Mouse (Mus musculus) liver, postnatal 0 days (tissue): ENCODE data around the gene Zfp612. TPM values are rescaled to one million over a fixed set of nuclear protein-coding genes. Genes with fewer than 3 reads are reported as not detected.
A peak's percentile ranks its signal among the peaks of the same experiment; 100 is the strongest.

Source experiments
- ATAC-seq: fragments of 200-750 bp; cut with Nextera tagmentation; 2 replicates; pipeline ENCODE4 v1.8.0; 2017; ENCODE audit warnings: mild to moderate bottlenecking, moderate library complexity
- DNase-seq: peaks from one replicate; pipeline ENCODE4 v3.0.0-alpha.2; 2016
- H3K27ac ChIP-seq: fragments of 300-500 bp; sonication (generic); 2 replicates; pipeline ENCODE4 v1.5.1; 2014; ENCODE audit warnings: antibody characterized with exemption, moderate library complexity, mild to moderate bottlenecking, low read depth
- H3K27me3 ChIP-seq: fragments of 300-500 bp; sonication (generic); 2 replicates; pipeline ENCODE4 v1.6.1; 2014; ENCODE audit warnings: low read length, control low read depth, mixed read lengths; ENCODE audit not compliant: insufficient read depth
- H3K36me3 ChIP-seq: fragments of 300-500 bp; sonication (generic); replicated peaks from 2 replicates; pipeline ENCODE4 v1.6.1; 2014; ENCODE audit warnings: mild to moderate bottlenecking, control low read depth, low read length, moderate library complexity, mixed read lengths; ENCODE audit not compliant: insufficient read depth
- H3K4me1 ChIP-seq: fragments of 300-500 bp; sonication (generic); 2 replicates; pipeline ENCODE4 v1.6.1; 2014; ENCODE audit warnings: antibody characterized with exemption, mild to moderate bottlenecking, control low read depth; ENCODE audit not compliant: insufficient read depth
- H3K4me2 ChIP-seq: fragments of 300-500 bp; sonication (generic); 2 replicates; pipeline ENCODE4 v1.6.1; 2014; ENCODE audit warnings: low read depth, mild to moderate bottlenecking, low read length, moderate library complexity, mixed read lengths
- H3K4me3 ChIP-seq: fragments of 300-500 bp; sonication (generic); 2 replicates; pipeline ENCODE4 v1.5.1; 2014; ENCODE audit warnings: low read depth, low read length
- H3K9ac ChIP-seq: fragments of 300-500 bp; sonication (generic); replicated peaks from 2 replicates; pipeline ENCODE4 v1.6.1; 2014; ENCODE audit warnings: mild to moderate bottlenecking, moderate library complexity
- H3K9me3 ChIP-seq: fragments of 300-500 bp; sonication (generic); 2 replicates; pipeline ENCODE4 v1.6.1; 2016; ENCODE audit warnings: mild to moderate bottlenecking, control low read depth, low read length, mixed read lengths
- CTCF ChIP-seq: sonication (generic); IDR thresholded peaks from 2 replicates; pipeline ENCODE4 v1.5.1; 2016; ENCODE audit warnings: antibody characterized with exemption, low read depth
- EP300 ChIP-seq: IDR thresholded peaks from 2 replicates; pipeline ENCODE4 v1.6.1; 2016; ENCODE audit warnings: antibody characterized with exemption, low read depth, mild to moderate bottlenecking
- WGBS: fragments of 180-500 bp; shearing (Covaris S2); extraction: QIAGEN DNeasy Blood & Tissue Kit; methylation state at CpG from one replicate; pipeline ENCODE4 v1.1.7; 2014; ENCODE audit not compliant: insufficient replicate concordance; 5-methylcytosine and 5-hydroxymethylcytosine counted together
- polyA plus RNA-seq: library from polyadenylated mRNA; unstranded; fragments of >200 nt; fragmentation: Nextera tagmentation; extraction: Ambion mirVana; gene quantifications from 2 replicates; pipeline ENCODE4 v1.2.1, GENCODE M21; 2015

The Zfp612 gene
- polyA plus RNA-seq, 1 experiment from 2014 or later, result 2.7 TPM

DNA sequence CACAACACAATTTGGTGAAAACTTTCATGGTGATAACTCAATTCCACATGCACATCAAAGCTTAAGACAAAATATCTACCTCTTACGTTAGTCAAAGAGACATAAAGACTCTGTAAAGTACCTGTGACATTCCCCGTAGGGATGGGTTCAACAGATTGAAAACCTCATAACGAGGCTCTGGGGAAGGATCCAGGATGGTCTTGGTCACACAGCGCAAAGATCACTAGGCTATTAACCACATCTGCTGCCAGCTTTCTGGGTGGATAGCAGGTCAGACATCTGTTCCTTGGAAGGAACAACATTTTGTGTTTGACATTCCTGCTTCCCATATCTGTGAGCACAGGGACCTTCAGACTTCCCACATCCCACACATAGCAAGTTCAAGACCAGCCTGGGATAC is 9.8 kb upstream of the Zfp612 start:
- TF ChIP-seq EP300, result no peak
- TF ChIP-seq CTCF, result no peak
- DNase-seq (no peak), ATAC-seq (no peak)
- Histone ChIP-seq H3K4me3 (no peak overlapping the region), H3K36me3 (no peaks in the 10 kb centered on the region), H3K4me1 (no peaks in the 10 kb centered on the region), H3K27me3 (no peaks in the 10 kb centered on the region), H3K27ac (no peak overlapping the region), H3K9ac (no peak overlapping the region), H3K4me2 (no peak overlapping the region), H3K9me3 (no peaks in the 10 kb centered on the region)
- WGBS, result 73% methylated on average over 4 of the region's 4 CpGs

DNA sequence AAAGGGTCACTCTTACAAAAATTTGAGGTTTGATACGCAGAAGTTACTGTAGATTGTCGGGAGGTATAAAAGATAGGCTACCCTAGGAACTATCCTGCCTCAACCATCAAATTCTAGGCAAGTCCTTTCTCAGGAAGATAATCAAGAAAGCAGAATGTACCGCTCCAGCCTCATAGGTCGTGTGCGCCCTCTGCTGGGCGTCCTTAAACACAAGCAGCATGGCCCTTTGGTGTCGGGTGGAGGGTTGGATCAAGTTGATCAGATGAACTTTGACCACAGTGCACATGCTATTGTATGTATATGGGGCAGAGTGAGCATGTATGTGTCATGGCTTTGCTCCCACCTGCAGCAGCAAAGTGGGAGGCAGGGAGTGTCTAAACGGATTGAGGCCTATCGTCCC is 7.9 kb upstream of the Zfp612 start:
- DNase-seq, result peak; percentile 71
- Histone ChIP-seq H3K27me3 (no peaks in the 10 kb centered on the region), H3K9me3 (no peaks in the 10 kb centered on the region), H3K4me1 (no peaks in the 10 kb centered on the region), H3K4me2 (no peak overlapping the region), H3K27ac (no peak overlapping the region), H3K9ac (no peak overlapping the region), H3K4me3 (no peak overlapping the region), H3K36me3 (no peaks in the 10 kb centered on the region)
- 17% methylated on average over 9 of the region's 9 CpGs for WGBS
- peak; percentile 93 for TF ChIP-seq CTCF
- TF ChIP-seq EP300, result no peak
- ATAC-seq, result peak; percentile 68

DNA sequence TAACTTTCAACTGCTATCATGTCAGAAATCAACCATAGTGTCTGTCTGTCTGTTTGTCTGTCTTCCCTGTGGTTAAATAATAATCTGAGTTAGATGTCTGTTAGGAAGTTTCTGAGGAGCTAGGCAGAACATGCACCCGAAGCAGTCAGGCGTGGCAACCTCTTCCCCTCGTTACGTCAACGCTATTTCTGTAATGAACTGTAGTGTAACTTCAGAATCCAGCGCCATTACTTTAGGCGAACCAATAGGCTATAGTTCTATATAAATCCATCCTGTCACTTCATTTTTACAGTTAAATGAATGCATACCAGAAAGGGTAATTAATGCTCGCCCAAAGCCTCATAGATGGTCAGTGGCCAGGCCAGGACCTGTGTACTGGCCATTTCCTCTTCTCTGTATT is 5.0 kb upstream of the Zfp612 start:
- H3K4me3 ChIP-seq, result no peak overlapping the region
- H3K4me1 ChIP-seq, result peaks cover 2% of the 10 kb centered on the region; the same call in 1 of the 2 replicates
- no peaks in the 10 kb centered on the region for H3K36me3 ChIP-seq
- no peak overlapping the region for H3K27ac ChIP-seq
- no peak overlapping the region for H3K4me2 ChIP-seq
- ATAC-seq (no peak), DNase-seq (no peak)
- H3K27me3 ChIP-seq, result no peaks in the 10 kb centered on the region
- 69% methylated on average over 8 of the region's 8 CpGs for WGBS
- no peak for TF ChIP-seq CTCF
- no peaks in the 10 kb centered on the region for H3K9me3 ChIP-seq
- H3K9ac ChIP-seq, result no peak overlapping the region

DNA sequence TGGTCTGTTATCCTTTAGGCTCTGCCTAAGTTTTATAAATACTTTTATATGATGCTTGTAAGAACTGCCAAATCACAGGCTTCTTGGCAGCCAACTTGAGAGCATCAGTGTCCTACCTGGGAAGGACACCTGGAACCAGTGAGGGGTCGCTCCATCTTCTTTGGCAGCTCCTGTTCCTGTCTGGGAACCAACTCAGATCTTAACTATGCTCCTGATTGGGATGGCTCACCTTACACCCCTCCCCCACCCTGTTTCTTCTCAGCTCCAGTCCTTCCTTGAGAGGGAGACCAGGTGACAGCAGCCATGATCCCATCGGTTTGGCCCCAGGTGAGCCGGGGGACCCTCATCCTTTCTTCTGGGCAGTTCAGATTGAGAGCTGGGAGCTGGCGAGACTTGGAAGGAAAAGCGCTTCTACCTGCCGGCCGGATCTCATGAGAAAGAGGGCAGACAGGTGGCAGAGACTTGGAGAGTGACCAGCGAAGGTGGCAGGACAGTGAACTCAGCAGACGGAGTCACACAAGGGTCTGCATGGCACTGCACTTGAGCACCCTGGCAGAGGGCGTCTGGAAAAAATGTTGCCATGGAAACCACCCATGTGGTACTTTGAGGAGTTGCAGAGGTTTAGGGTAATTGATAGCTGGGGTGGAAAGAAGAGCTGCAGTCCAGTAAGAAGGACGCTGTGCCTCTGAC is 3.0 kb downstream of the Zfp612 start:
- Histone ChIP-seq H3K27me3 (no peaks in the 10 kb centered on the region), H3K9me3 (no peaks in the 10 kb centered on the region), H3K27ac (no peak overlapping the region), H3K4me2 (no peak overlapping the region), H3K36me3 (peaks cover 5% of the 10 kb centered on the region), H3K4me3 (no peak overlapping the region), H3K9ac (no peak overlapping the region), H3K4me1 (peaks cover 4% of the 10 kb centered on the region; the same call in 1 of the 2 replicates)
- DNase-seq (no peak), ATAC-seq (no peak)
- no peak for TF ChIP-seq EP300
- TF ChIP-seq CTCF, result no peak
- WGBS, result 76% methylated on average over 11 of the region's 11 CpGs

DNA sequence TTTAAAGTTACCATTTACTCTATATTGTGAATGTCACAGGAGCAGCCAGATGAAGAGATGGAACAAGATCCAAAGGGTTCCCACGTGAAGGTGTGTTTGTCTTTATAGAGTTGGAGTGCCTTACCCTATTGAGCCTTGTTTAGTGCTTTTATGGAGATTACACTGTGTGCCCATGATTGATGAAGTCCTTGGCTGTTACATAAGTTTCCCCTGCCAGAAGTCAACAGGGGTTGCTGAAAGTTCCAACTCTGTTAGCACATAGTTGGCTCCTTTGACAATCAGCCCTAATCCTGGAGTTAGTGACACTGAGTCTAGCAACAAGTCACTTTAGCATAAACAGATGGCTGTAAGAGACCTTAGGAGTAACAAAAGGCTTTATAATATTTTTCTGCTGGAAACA is 12.3 kb downstream of the Zfp612 start:
- Histone ChIP-seq H3K4me1 (no peaks in the 10 kb centered on the region), H3K4me2 (no peak overlapping the region), H3K4me3 (no peak overlapping the region), H3K27me3 (no peaks in the 10 kb centered on the region), H3K36me3 (peaks cover 11% of the 10 kb centered on the region; the same call in 1 of the 2 replicates), H3K27ac (no peak overlapping the region), H3K9ac (no peak overlapping the region), H3K9me3 (peaks cover 11% of the 10 kb centered on the region)
- TF ChIP-seq EP300, result no peak
- TF ChIP-seq CTCF, result no peak
- ATAC-seq (no peak), DNase-seq (no peak)
- WGBS, result 60% methylated on average over 1 of the region's 1 CpGs

DNA sequence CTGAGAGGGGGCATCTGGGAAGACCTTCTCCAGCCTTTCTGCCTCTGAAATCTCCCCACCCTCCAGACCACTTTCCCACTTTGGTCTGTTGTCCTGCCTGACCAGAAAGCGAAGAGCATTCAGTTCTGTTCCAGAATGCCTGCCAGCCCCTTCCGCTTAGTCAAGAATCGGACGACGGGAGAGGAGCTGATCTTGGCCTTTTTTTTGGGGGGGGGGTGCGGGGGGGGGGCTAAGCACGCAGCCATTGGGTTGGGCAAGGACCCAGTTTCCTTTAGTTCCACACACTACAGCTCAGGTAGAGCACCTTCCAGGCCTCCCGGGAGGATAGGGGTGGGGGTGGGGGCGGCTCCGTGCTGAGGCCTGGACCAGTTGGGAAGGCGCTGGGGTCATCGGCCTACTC is 21.4 kb downstream of the Zfp612 start, which contains the start of gene Gm21964:
Gene Gm21964 (plus strand): TSS at position 301 of the 400 bp plus-strand sequence.
- Histone ChIP-seq H3K9ac (no peak within 1 kb of the TSS), H3K27me3 (no peaks in the 10 kb centered on the region), H3K4me1 (no peaks in the 10 kb centered on the region), H3K9me3 (no peaks in the 10 kb centered on the region), H3K4me3 (no peak within 1 kb of the TSS), H3K36me3 (no peaks in the 10 kb centered on the region), H3K27ac (no peak within 1 kb of the TSS), H3K4me2 (no peak within 1 kb of the TSS)
- TF ChIP-seq EP300 (no peak), CTCF (no peak)
- DNase-seq, result no peak
- no peak for ATAC-seq
- WGBS, result 86% methylated on average over 11 of the region's 12 CpGs

DNA sequence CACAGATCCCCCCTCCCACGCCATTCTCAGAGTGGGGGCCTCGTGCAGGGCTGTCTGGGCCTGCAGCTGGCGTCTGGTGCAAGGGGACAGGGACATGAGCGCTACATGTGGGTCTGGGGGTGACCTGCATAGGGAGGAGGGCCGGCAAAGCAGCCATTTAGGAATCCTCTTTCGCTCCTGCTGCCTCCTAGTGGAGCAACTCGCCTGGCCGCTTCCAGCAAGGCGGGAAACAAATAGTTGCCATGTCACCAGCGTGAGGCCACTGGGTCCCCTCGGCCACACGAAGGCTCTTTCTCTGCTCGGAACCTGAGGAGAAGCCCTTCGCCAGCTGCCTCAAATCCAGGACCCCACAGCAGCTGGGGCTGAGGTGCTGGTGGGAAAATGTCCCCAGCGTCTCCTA is 22.1 kb downstream of the Zfp612 start:
- Histone ChIP-seq H3K4me3 (no peak overlapping the region), H3K27me3 (no peaks in the 10 kb centered on the region), H3K4me1 (no peaks in the 10 kb centered on the region), H3K36me3 (no peaks in the 10 kb centered on the region), H3K27ac (no peak overlapping the region), H3K9me3 (no peaks in the 10 kb centered on the region), H3K9ac (no peak overlapping the region), H3K4me2 (no peak overlapping the region)
- 81% methylated on average over 15 of the region's 15 CpGs for WGBS
- DNase-seq, result no peak
- TF ChIP-seq CTCF (no peak), EP300 (no peak)
- no peak for ATAC-seq
